Mouse (Mus musculus) layer of hippocampus, adult 9-10 months (tissue): ENCODE results near the gene Fam43a.

Experiments
- DNase-seq: peaks from one replicate; pipeline ENCODE4 v3.0.0; 2022; ENCODE audit warnings: low spot score

Gene Fam43a

GRCm38 (mm10) chr16:30599491-30600268, at the start of gene Fam43a:
TSS of gene Fam43a (plus strand) at chr16:30599723.
- no peak for DNase-seq

- DNase-seq, result peak; percentile 41
Observed at GRCm38 (mm10) chr16:30549966-30550747, 49.4 kb upstream of the Fam43a start.

- DNase-seq, result no peak
Observed at GRCm38 (mm10) chr16:30550748-30551192, 48.8 kb upstream of the Fam43a start, which contains the start of gene Tmem44. TSS of gene Tmem44 (minus strand) at chr16:30550842.

GRCm38 (mm10) chr16:30552621-30553338, 46.7 kb upstream of the Fam43a start:
- no peak for DNase-seq

DNA sequence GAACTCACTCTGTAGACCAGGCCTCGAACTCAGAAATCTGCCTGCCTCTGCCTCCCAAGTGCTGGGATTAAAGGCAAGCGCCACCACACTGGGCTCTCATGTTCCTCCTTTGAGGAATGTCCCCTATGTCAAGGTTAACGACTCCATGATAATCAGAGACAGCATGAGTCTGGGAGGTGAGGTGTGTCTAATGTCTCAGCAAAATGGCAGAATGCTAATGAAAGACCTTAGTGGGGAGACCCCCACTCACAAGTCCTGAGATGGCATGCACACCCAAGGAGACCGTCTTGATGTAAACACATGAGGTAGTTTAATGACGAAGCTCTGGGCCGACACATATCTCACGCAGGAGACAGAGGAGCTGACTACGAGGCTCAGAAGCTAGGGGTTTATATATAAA, 45.4 kb upstream of the Fam43a start:
- DNase-seq, result no peak

GRCm38 (mm10) chr16:30559312-30559992, 40.1 kb upstream of the Fam43a start:
- no peak for DNase-seq

DNA sequence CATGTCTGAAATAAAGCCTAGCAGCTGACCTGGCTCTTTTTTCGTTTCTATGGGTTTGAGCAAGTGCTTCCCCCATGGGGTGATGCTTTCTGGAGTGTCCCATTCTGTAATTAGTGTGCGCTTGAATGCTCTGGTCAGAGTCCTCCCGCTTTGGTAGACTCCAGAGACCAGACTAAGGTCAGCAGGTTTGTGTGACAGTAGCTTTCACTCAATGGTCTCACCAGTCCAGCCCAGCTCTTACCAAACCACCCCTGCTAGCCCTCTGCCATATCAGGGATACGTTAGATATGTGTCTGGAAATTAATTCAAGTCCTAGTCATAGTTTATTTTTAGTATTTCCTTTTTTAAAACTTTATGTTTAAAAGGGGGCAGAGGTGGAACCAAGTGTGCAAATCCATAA, 38.9 kb upstream of the Fam43a start:
- no peak for DNase-seq

- no peak for DNase-seq
Observed at GRCm38 (mm10) chr16:30565631-30566030, 33.9 kb upstream of the Fam43a start.

DNA sequence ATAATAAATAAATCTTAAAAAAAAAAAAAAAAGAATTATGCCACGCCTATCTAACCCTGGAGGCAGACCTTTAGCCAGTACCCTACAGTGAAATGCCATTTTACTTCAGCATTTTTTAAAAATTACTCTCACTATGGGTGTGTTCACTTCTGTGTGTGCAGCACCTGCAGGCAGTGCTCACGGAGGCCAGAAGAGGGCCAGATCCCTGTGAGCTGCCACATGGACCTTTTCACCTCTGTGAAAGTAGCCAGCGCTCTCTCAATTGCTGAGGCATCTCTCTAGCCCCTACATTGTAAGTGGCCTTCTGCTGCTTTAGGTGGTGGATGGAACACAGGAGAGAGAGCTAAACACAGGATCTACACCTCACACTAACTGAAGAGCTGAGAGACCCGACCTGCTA, 29.4 kb upstream of the Fam43a start:
- no peak for DNase-seq

- no peak for DNase-seq
Observed at GRCm38 (mm10) chr16:30571378-30571777, 28.1 kb upstream of the Fam43a start.

DNA sequence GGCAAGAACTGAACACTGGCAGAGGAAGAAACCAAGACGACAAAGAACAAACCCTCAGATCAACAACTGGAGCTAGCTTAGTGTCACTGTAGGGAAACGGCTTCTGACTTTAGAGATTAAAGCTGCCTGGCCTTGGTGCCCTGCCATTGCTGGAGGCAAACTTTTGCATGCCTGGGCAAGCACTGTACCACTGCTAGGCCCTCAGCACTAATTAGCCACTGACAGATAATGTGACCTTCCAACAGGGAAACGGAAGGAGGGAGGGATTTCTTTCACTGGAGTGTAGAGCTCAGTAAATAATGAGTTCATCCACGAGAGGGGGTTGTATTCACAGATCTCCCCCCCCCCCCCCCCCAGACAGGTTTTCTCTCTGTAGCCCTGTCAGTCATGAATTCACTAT, 27.3 kb upstream of the Fam43a start:
- no peak for DNase-seq

DNA sequence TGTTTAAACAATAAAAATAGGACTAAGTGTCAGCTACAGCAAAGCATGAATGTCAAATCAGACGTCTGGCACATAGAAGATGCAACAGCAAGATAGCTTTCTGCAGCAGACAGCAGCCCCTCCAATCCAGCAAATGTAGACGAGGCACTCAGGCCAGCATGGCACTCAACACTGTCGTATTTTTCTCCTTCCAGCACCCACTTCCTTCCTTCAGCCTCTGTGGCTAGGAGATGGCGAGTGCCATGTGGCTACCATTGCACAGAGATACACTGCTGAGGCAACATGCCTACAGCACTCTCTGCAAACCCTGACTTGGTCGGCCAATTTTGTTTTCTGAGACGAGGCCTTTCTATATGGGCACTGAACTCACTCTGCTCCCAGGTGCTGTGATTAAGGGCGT, 23.7 kb upstream of the Fam43a start:
- DNase-seq, result no peak

DNA sequence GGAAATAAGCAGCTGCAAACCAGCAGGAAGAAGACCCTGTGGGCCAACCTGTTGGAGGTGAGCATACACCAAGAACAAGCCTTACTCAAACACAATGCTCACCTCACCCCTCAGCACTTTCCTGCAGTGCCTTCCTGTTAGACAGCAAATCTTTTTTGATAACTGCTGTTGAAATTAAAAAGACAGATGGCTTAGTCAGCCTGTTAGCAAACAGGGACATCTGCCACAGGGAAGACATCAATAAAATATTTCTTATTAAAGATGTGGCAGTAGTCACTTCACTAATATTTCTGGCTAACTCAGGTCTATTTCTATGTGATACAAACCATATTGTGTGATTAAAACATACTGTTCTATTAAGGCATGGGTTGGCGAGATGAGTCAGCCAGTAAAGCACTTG, 23.1 kb upstream of the Fam43a start:
- DNase-seq, result no peak

- no peak for DNase-seq
Observed at GRCm38 (mm10) chr16:30580765-30581164, 18.8 kb upstream of the Fam43a start.

- DNase-seq, result no peak
Observed at GRCm38 (mm10) chr16:30586935-30587493, 12.5 kb upstream of the Fam43a start.

- DNase-seq, result peak; percentile 77
Observed at GRCm38 (mm10) chr16:30587494-30588327, 11.8 kb upstream of the Fam43a start, which contains the start of gene Lsg1. TSS of gene Lsg1 (minus strand) at chr16:30587592.

DNA sequence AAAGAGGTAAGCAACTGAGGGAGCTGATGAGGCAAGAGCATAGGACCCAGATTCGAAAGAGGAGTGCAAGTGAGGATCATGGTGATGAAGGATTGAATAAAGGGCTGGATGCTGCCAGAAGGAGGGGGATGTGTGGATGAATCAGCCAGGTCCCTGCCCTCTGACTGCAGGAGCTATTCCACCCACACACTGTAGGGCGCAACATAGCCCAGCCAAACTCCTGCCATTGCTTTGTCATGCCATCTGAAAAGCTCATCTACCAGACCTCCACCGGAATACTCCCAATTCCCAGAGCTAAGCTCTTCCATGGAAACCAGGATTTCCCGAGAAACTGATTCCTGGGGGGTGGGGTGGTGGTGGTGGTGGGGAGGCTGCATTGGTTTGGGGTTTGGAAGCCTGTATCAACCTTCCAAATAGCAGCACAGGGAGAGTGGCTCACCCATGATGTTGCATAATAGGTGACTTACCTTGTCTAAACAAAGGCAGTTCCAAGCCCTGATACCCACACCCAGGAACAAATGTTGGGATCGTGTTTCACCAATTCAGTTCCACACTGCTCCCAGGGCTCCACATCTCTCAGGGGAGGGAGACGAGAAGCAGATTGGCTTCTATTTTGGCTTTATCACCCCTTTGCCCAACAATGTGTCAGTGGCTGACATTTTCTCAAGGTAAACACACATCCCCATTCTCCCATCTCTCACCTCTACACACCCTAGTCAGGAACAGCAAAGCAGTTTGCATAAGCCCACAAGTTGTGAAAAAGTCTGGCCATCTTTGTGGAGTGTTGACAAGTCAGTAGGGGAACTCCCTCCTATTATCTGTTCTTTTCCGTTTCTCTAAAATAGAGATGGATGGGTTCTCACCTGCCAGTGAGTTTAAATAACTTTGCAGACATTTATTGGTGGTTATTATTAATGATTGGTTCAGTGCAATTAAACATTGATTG, 9.0 kb upstream of the Fam43a start:
- DNase-seq, result no peak

GRCm38 (mm10) chr16:30591990-30592389, 7.5 kb upstream of the Fam43a start:
- no peak for DNase-seq

- DNase-seq, result no peak
Observed at GRCm38 (mm10) chr16:30595356-30595755, 4.2 kb upstream of the Fam43a start.
